17 mouse cellular contexts compared by ENCODE assay signal in the genomic region with DNA sequence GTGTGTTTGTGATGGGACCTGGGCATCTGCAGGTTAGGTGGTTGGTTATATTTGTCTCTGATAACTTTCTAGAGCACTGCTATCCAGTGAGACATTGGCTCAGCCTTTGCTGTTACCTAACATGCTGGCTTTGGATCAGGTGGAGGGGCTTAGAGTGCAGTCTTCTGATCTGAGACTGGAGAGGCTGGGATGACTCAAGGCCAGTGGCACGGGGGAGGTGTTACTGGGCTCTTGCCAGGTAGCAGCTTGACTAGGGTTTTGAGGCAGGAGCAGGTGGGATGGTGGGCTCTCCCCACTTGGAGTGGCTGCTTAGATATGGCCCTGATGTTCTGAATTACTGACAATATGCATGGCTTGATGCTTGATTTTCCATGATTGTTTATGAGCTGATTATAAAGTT.
DNase-seq lines count a peak whose midpoint lies in the region.
"Had no signal": no experiment of that assay in that cellular context is flagged by ENCODE, and none has a peak within 500 bp of the region (broad histone marks: within the 10 kb centered on the region; RNA-seq: fewer than 3 reads in every experiment).

No protein-coding gene starts in this region.

- intact Hi-C loops in left cerebral cortex, postnatal 4 days (cut with DNase I): no loop called here

- DNase-seq in cerebellum, postnatal 14 days: peak; percentile 38 to 47
- DNase-seq in cerebellum, adult 9-10 months: no peak
- DNase-seq in left cerebral cortex, postnatal 4 days: peak; percentile 22
- DNase-seq in left cerebral cortex, adult 11 months (ENCODE audit: low spot score): no peak
- peak; percentile 19 for DNase-seq in right cerebral cortex, adult 18-20 months
- no peak for DNase-seq in right cerebral cortex, postnatal 36 days (ENCODE audit: low spot score in 2 of 2)
- no peak for DNase-seq in kidney, postnatal 36 days
- DNase-seq: adrenal gland, adult 2 months; adrenal gland, postnatal 14 days; B cell, adult 2 months; cerebellum, adult 11-12 months; cerebellum, adult 8-10 months; cerebellum, postnatal 36 days; gastrocnemius, postnatal 25 days; heart, adult 18-20 months; heart, postnatal 10 days; heart, postnatal 36 days had no signal

Comparison
In these comparisons a context has a peak if more than half of its experiments do, and no peak if none do; other contexts are left out.
1. DNase-seq: peak in cerebellum, postnatal 14 days (2 of 2), left cerebral cortex, postnatal 4 days (single experiment) and right cerebral cortex, adult 18-20 months (single experiment); none in cerebellum, adult 9-10 months (single experiment), left cerebral cortex, adult 11 months (single experiment), right cerebral cortex, postnatal 36 days (0 of 2) and kidney, postnatal 36 days (0 of 2).